Comparison of ENCODE assay signal across 25 mouse cellular contexts in the genomic region with DNA sequence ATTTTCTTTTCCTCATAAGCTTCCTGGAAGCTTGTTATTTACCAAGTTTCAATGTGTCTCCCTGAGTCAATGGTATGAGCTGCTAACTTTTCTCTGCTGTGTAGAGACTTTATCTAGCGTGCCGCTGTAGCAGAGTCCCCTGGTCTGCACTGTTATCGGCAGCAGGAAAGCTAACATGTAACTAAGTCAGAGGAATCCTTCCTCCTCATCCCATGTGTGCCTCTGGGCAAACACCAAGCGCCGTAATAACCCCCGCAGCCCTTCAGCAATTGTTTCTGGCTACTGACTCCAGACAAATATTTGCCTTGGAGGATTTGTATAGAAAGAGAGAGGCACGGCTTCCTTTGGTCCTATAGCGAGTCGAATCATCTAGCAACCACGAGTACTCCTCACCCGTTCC. TPM values are rescaled to one million over a fixed set of nuclear protein-coding genes. Genes with fewer than 3 reads are reported as not detected.
A peak's percentile ranks its signal among the peaks of the same experiment; 100 is the strongest.
DNase-seq lines count a peak whose midpoint lies in the region; ATAC-seq and TF ChIP-seq lines count a peak whose summit lies in the region.
"Had no signal": no experiment of that assay in that cellular context is flagged by ENCODE, and none has a peak within 500 bp of the region (broad histone marks: within the 10 kb centered on the region; RNA-seq: fewer than 3 reads in every experiment).

No protein-coding gene starts in this region.

- no peak overlapping the region for H3K9ac ChIP-seq in lung, embryonic 14.5 days
- 0 out of 2 replicates have a peak overlapping the region, but pooled peaks have one; percentile 6 for H3K9ac ChIP-seq in liver, embryonic 12.5 days
- H3K9ac ChIP-seq in liver, postnatal 0 days (replicated peaks) = no peak overlapping the region
- H3K9ac ChIP-seq in kidney, embryonic 14.5 days (ENCODE audit: low read depth, low read length) = no peak overlapping the region
- H3K9ac ChIP-seq: embryonic facial prominence, embryonic 12.5 days; heart, embryonic 15.5 days had no signal

- no peak for TF ChIP-seq CTCF in lung, embryonic 14.5 days (IDR thresholded peaks at IDR 0.05; ENCODE audit: low read depth)
- TF ChIP-seq CTCF in liver, postnatal 0 days (IDR thresholded peaks at IDR 0.05; ENCODE audit: low read depth) = no peak

- TF ChIP-seq EP300 in liver, postnatal 0 days (IDR thresholded peaks at IDR 0.05; ENCODE audit: low read depth) = no peak

- H3K4me3 ChIP-seq in lung, embryonic 14.5 days (ENCODE audit: low read depth, low read length) = no peak overlapping the region
- no peak overlapping the region for H3K4me3 ChIP-seq in liver, embryonic 12.5 days
- no peak overlapping the region for H3K4me3 ChIP-seq in liver, postnatal 0 days (ENCODE audit: low read depth, low read length)
- H3K4me3 ChIP-seq in kidney, embryonic 14.5 days (ENCODE audit: low read length) = no peak overlapping the region
- H3K4me3 ChIP-seq: embryonic facial prominence, embryonic 12.5 days; heart, embryonic 10.5 days; heart, embryonic 15.5 days had no signal

- H3K9me3 ChIP-seq in lung, embryonic 14.5 days (ENCODE audit: low read depth, low read length) = no peaks in the 10 kb centered on the region
- no peaks in the 10 kb centered on the region for H3K9me3 ChIP-seq in liver, embryonic 12.5 days (replicated peaks)
- H3K9me3 ChIP-seq in liver, postnatal 0 days (ENCODE audit: low read length) = no peaks in the 10 kb centered on the region
- no peaks in the 10 kb centered on the region for H3K9me3 ChIP-seq in kidney, embryonic 14.5 days (ENCODE audit: control insufficient read depth, low read length)
- H3K9me3 ChIP-seq: embryonic facial prominence, embryonic 12.5 days; heart, embryonic 10.5 days had no signal

- H3K36me3 ChIP-seq in lung, embryonic 14.5 days (ENCODE audit: insufficient read depth) = no peaks in the 10 kb centered on the region
- H3K36me3 ChIP-seq in liver, embryonic 12.5 days = no peaks in the 10 kb centered on the region
- H3K36me3 ChIP-seq in liver, postnatal 0 days (replicated peaks; ENCODE audit: insufficient read depth, low read length) = no peaks in the 10 kb centered on the region
- no peaks in the 10 kb centered on the region for H3K36me3 ChIP-seq in kidney, embryonic 14.5 days (ENCODE audit: control insufficient read depth, insufficient read depth, low read length)
- H3K36me3 ChIP-seq: embryonic facial prominence, embryonic 12.5 days; heart, embryonic 10.5 days; heart, embryonic 15.5 days had no signal

- H3K4me1 ChIP-seq in lung, embryonic 14.5 days (ENCODE audit: insufficient read depth) = peaks cover 3% of the 10 kb centered on the region; the same call in 1 of the 2 replicates
- peaks cover 24% of the 10 kb centered on the region for H3K4me1 ChIP-seq in liver, embryonic 12.5 days
- peaks cover 29% of the 10 kb centered on the region for H3K4me1 ChIP-seq in liver, postnatal 0 days (ENCODE audit: insufficient read depth)
- no peaks in the 10 kb centered on the region for H3K4me1 ChIP-seq in kidney, embryonic 14.5 days (ENCODE audit: control insufficient read depth, insufficient read depth, low read length)
- H3K4me1 ChIP-seq: embryonic facial prominence, embryonic 12.5 days had no signal

- no peak overlapping the region for H3K27ac ChIP-seq in lung, embryonic 14.5 days (ENCODE audit: low read depth)
- no peak overlapping the region for H3K27ac ChIP-seq in liver, embryonic 12.5 days
- peak overlapping the region; percentile 68; the same call in 1 of the 2 replicates for H3K27ac ChIP-seq in liver, postnatal 0 days (ENCODE audit: low read depth)
- H3K27ac ChIP-seq in kidney, embryonic 14.5 days (ENCODE audit: low read depth, low read length) = no peak overlapping the region
- H3K27ac ChIP-seq: embryonic facial prominence, embryonic 12.5 days; heart, embryonic 10.5 days; heart, embryonic 15.5 days; hindbrain, postnatal 0 days; kidney, postnatal 0 days had no signal

- WGBS in lung, embryonic 14.5 days = 50% methylated on average over 11 of the region's 11 CpGs
- WGBS in liver, embryonic 12.5 days (ENCODE audit: insufficient replicate concordance) = 27% methylated on average over 11 of the region's 11 CpGs
- WGBS in liver, postnatal 0 days (ENCODE audit: insufficient replicate concordance) = 36% methylated on average over 11 of the region's 11 CpGs
- WGBS in kidney, embryonic 14.5 days = 88% methylated on average over 11 of the region's 11 CpGs

- peak overlapping the region; percentile 25; the same call in 1 of the 2 replicates for H3K4me2 ChIP-seq in lung, embryonic 14.5 days
- peak overlapping the region; percentile 46 for H3K4me2 ChIP-seq in liver, embryonic 12.5 days
- H3K4me2 ChIP-seq in liver, postnatal 0 days (ENCODE audit: low read depth, low read length) = peak overlapping the region; percentile 52
- H3K4me2 ChIP-seq in kidney, embryonic 14.5 days (replicated peaks; ENCODE audit: low read depth, low read length) = no peak overlapping the region
- H3K4me2 ChIP-seq: embryonic facial prominence, embryonic 12.5 days; heart, embryonic 15.5 days had no signal

- ATAC-seq in lung, embryonic 14.5 days (ENCODE audit: insufficient read depth) = no peak
- ATAC-seq in liver, embryonic 12.5 days = no peak
- peak; percentile 14; the same call in 1 of the 2 replicates for ATAC-seq in liver, postnatal 0 days
- no peak for ATAC-seq in kidney, embryonic 14.5 days (ENCODE audit: low FRiP score, low TSS enrichment)
- ATAC-seq: forebrain, embryonic 14.5 days; hindbrain, postnatal 0 days had no signal

- H3K27me3 ChIP-seq in lung, embryonic 14.5 days (ENCODE audit: insufficient read depth, low read length) = no peaks in the 10 kb centered on the region
- H3K27me3 ChIP-seq in liver, embryonic 12.5 days (replicated peaks) = no peaks in the 10 kb centered on the region
- no peaks in the 10 kb centered on the region for H3K27me3 ChIP-seq in liver, postnatal 0 days (ENCODE audit: insufficient read depth, low read length)
- no peaks in the 10 kb centered on the region for H3K27me3 ChIP-seq in kidney, embryonic 14.5 days (ENCODE audit: control insufficient read depth, insufficient read depth, low read length)
- H3K27me3 ChIP-seq: embryonic facial prominence, embryonic 12.5 days; heart, embryonic 15.5 days had no signal

- DNase-seq in lung, embryonic 14.5 days = no peak
- DNase-seq in lung, postnatal 36 days = no peak
- DNase-seq in liver, postnatal 0 days = no peak
- DNase-seq in thymus, postnatal 14 days = no peak
- no peak for DNase-seq in cerebellum, postnatal 25 days
- DNase-seq: adrenal gland, postnatal 14 days; cerebellum, adult 11 months; cerebellum, adult 9-10 months; embryo, embryonic 11 days; gastrocnemius, postnatal 14 days; kidney, adult 18-20 months; kidney, postnatal 4 days; lung, adult 18-20 months; lung, postnatal 10 days; midbrain, embryonic 14.5 days; retina, postnatal 1 day; right cerebral cortex, postnatal 14 days had no signal

RNA-seq across cellular contexts. Expression of gene Cmtm7, which starts 29.2 kb away (rescaled TPM):
- 81.7 and 93.0 TPM in 2 replicates for polyA plus RNA-seq in lung, embryonic 14.5 days (2014; fragmentation: Nextera tagmentation; extraction: Ambion mirVana)
- 69.9 and 70.4 TPM in 2 replicates for polyA plus RNA-seq in liver, embryonic 12.5 days (2016; fragmentation: Nextera tagmentation; extraction: Ambion mirVana)
- polyA plus RNA-seq in liver, postnatal 0 days (2015; fragmentation: Nextera tagmentation; extraction: Ambion mirVana) = 57.7 and 58.2 TPM in 2 replicates
- polyA plus RNA-seq in kidney, embryonic 14.5 days (2014; fragmentation: Nextera tagmentation; extraction: Ambion mirVana) = 92.7 and 108 TPM in 2 replicates

RNA-seq across cellular contexts. Expression of gene Cmtm8, which starts 33.1 kb away (rescaled TPM):
- polyA plus RNA-seq in lung, embryonic 14.5 days (2014; fragmentation: Nextera tagmentation; extraction: Ambion mirVana) = 75.4 and 81.5 TPM in 2 replicates
- polyA plus RNA-seq in liver, embryonic 12.5 days (2016; fragmentation: Nextera tagmentation; extraction: Ambion mirVana) = 17.9 and 18.2 TPM in 2 replicates
- polyA plus RNA-seq in liver, postnatal 0 days (2015; fragmentation: Nextera tagmentation; extraction: Ambion mirVana) = 109 and 110 TPM in 2 replicates
- 36.0 and 43.0 TPM in 2 replicates for polyA plus RNA-seq in kidney, embryonic 14.5 days (2014; fragmentation: Nextera tagmentation; extraction: Ambion mirVana)
